Mouse (Mus musculus): ENCODE results near the gene Etv6. TPM values are rescaled to one million over a fixed set of nuclear protein-coding genes. Genes with fewer than 3 reads are reported as not detected.

Etv6 gene
- total and polyA plus RNA-seq, 3 experiments: 12.6 to 25.9 TPM; not detected in 1

DNA sequence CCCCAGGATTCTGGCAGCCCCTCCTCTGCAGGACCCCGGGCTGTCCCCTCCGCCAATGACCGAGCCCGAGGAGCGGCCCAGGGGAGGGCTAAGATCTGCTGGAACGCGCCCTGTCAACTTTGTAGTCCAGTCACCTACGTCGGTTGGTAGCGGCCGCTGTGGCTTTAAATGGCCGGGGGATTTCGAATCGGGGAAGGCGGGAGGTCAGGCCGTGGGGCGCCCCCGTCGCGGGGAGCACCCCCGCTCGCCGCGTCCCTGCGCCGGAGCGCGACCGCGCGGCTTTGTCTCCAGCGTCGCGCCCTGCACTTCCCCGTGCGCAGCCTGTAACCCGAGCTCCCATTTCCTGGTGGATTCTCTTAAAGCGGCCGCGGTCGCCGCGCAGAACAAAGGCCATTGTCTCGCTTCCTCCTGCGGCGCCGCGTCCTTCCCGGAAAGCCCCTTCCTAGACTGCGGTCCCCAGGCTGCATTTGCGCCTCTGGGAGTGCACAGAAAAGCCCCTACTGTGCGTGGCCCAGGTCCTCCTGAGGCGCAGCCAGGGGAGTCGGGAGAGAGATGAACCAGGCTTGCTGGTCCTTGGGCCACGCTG is 503 bp upstream of the Etv6 start (continued):
- TF ChIP-seq UBTF (IDR thresholded peaks at IDR 0.05; ENCODE audit: borderline replicate concordance, insufficient read depth, low read depth, low read length) (no peak), ZKSCAN1 (IDR thresholded peaks at IDR 0.05; ENCODE audit: low read depth, low read length) (peak; percentile 84), TAL1 (IDR thresholded peaks at IDR 0.05; ENCODE audit: low read length) (no peak), CTCF (IDR thresholded peaks at IDR 0.05 in 2 of 3, conservative IDR thresholded peaks at IDR 0.05 in 1 of 3; ENCODE audit: control insufficient read depth in 1 of 3, insufficient read depth in 1 of 3, low read depth in 2 of 3, low read length in 3 of 3, poor library complexity in 1 of 3, severe bottlenecking in 1 of 3) (no peak), MXI1 (IDR thresholded peaks at IDR 0.05; ENCODE audit: low read depth, low read length) (peak; percentile 49; the same call in 1 of the 2 replicates), ZMIZ1 (IDR thresholded peaks at IDR 0.05; ENCODE audit: low read depth, low read length) (peak; percentile 77), MAFK (IDR thresholded peaks at IDR 0.05; ENCODE audit: borderline replicate concordance, low read depth, low read length) (no peak), RAD21 (IDR thresholded peaks at IDR 0.05; ENCODE audit: low read depth, low read length) (no peak), ELF1 (IDR thresholded peaks at IDR 0.05; ENCODE audit: low read depth, low read length) (peak; percentile 87), POLR2A (IDR thresholded peaks at IDR 0.05; ENCODE audit: control insufficient read depth in 1 of 2, insufficient read depth in 1 of 2, low read depth in 1 of 2, low read length in 2 of 2, poor library complexity in 1 of 2) (peak in 1 of 2 experiments; percentile 64; a peak in 2 of 4 replicates), MAX (IDR thresholded peaks at IDR 0.05; ENCODE audit: low read length) (peak; percentile 46), SIN3A (IDR thresholded peaks at IDR 0.05; ENCODE audit: low read length) (peak; percentile 80), MAZ (IDR thresholded peaks at IDR 0.05; ENCODE audit: low read depth, low read length) (no peak), ETS1 (IDR thresholded peaks at IDR 0.05; ENCODE audit: low read depth, low read length) (no peak; the same call in 1 of the 2 replicates), BHLHE40 (IDR thresholded peaks at IDR 0.05; ENCODE audit: borderline replicate concordance, low read depth, low read length) (no peak), MEF2A (IDR thresholded peaks at IDR 0.05; ENCODE audit: extremely low read depth, insufficient replicate concordance, low read depth, low read length, poor library complexity, severe bottlenecking) (0 out of 2 replicates have a peak, but pooled peaks have one; percentile 14)

- Histone ChIP-seq H3K27ac (ENCODE audit: control insufficient read depth, low read depth, low read length) (peak overlapping the region; percentile 92), H3K27me3 (ENCODE audit: control insufficient read depth in 1 of 2, insufficient read depth in 2 of 2, low read length in 2 of 2) (no peaks in the 10 kb centered on the region), H3K9ac (ENCODE audit: control insufficient read depth, low read depth, low read length, poor library complexity, severe bottlenecking) (peak overlapping the region; percentile 84), H3K79me2 (ENCODE audit: control insufficient read depth, insufficient read depth, low read length, poor library complexity) (peaks cover 55% of the 10 kb centered on the region), H3K36me3 (ENCODE audit: control insufficient read depth in 1 of 2, insufficient read depth in 2 of 2, low read length in 2 of 2) (peaks cover 2 to 13% of the 10 kb centered on the region in 2 experiments; a peak in 3 of 4 replicates), H3K4me1 (ENCODE audit: control insufficient read depth in 1 of 2, insufficient read depth in 2 of 2, low read length in 2 of 2) (peaks cover 3 to 27% of the 10 kb centered on the region in 2 experiments; a peak in 3 of 4 replicates), H3K4me3 (ENCODE audit: control insufficient read depth in 1 of 2, insufficient read depth in 1 of 2, low read depth in 2 of 2, low read length in 2 of 2) (peak overlapping the region; percentile 83 to 92), H3K9me3 (replicated peaks; ENCODE audit: insufficient read depth, low read length) (no peaks in the 10 kb centered on the region)
- peak; percentile 60 for DNase-seq (ENCODE audit: low read depth, low spot score)
- TF ChIP-seq E2F4 (IDR thresholded peaks at IDR 0.05; ENCODE audit: borderline replicate concordance, low read depth, low read length) (no peak), ZNF384 (IDR thresholded peaks at IDR 0.05; ENCODE audit: low read depth, low read length) (no peak), MAX (IDR thresholded peaks at IDR 0.05; ENCODE audit: low read length) (0 out of 2 replicates have a peak, but pooled peaks have one; percentile 46), MXI1 (IDR thresholded peaks at IDR 0.05; ENCODE audit: low read depth, low read length) (peak; percentile 24; the same call in 1 of the 2 replicates), MYC (IDR thresholded peaks at IDR 0.05; ENCODE audit: low read depth, low read length) (peak; percentile 43; the same call in 1 of the 2 replicates), JUND (IDR thresholded peaks at IDR 0.05; ENCODE audit: low read depth, low read length) (peak; percentile 86; the same call in 1 of the 2 replicates), SIN3A (IDR thresholded peaks at IDR 0.05; ENCODE audit: low read length) (peak; percentile 44; the same call in 1 of the 2 replicates)
Observed at GRCm38 (mm10) chr6:134036491-134036911, 1.0 kb downstream of the Etv6 start.
